Mouse (Mus musculus) heart, adult 2 months (tissue): ENCODE measurements at regions not wholly inside any gene's neighbourhood (a gene's known extent, or its start where the extent isn't known, plus 50 kb on each side); places are given as distances from the start of the nearest gene placed in this dataset.

ENCODE experiments used
- DNase-seq, 2 experiments: peaks; one replicate each; pipeline ENCODE4 v3.0.0; 2021
- H3K27ac ChIP-seq: fragments of 200-600 bp; 2 replicates; pipeline ENCODE4 v1.8.1; 2022
- H3K27me3 ChIP-seq: fragments of 200-500 bp; 2 replicates; pipeline ENCODE4 v1.6.1; 2012; ENCODE audit warnings: mild to moderate bottlenecking, low read length, inconsistent platforms, mixed read lengths; ENCODE audit not compliant: control insufficient read depth, insufficient read depth
- H3K36me3 ChIP-seq: fragments of 200-500 bp; 2 replicates; pipeline ENCODE4 v1.6.1; 2012; ENCODE audit warnings: low read length, inconsistent platforms; ENCODE audit not compliant: control insufficient read depth, insufficient read depth
- H3K4me1 ChIP-seq: fragments of 200-500 bp; 2 replicates; pipeline ENCODE4 v1.6.1; 2011; ENCODE audit warnings: low read length; ENCODE audit not compliant: control insufficient read depth, insufficient read depth
- H3K4me3 ChIP-seq: fragments of 200-600 bp; 2 replicates; pipeline ENCODE4 v1.8.1; 2022
- H3K79me2 ChIP-seq: fragments of 200-500 bp; replicated peaks from 2 replicates; pipeline ENCODE4 v1.6.1; 2012; ENCODE audit warnings: mild to moderate bottlenecking, inconsistent platforms, low read length, moderate library complexity, mixed read lengths; ENCODE audit not compliant: control insufficient read depth, insufficient read depth
- H3K9ac ChIP-seq: fragments of 200-500 bp; 2 replicates; pipeline ENCODE4 v1.6.1; 2012; ENCODE audit warnings: low read depth, mild to moderate bottlenecking, control low read depth, inconsistent platforms, low read length, mixed read lengths
- CTCF ChIP-seq: fragments of 200-600 bp; IDR thresholded peaks from 2 replicates; pipeline ENCODE4 v1.8.1; 2022; ENCODE audit warnings: antibody characterized with exemption, mild to moderate bottlenecking, moderate library complexity
- EP300 ChIP-seq: fragments of 200-500 bp; IDR thresholded peaks from 2 replicates; pipeline ENCODE4 v1.6.1; 2011; ENCODE audit warnings: low read depth, low read length, control low read depth; ENCODE audit not compliant: insufficient read depth
- POLR2A ChIP-seq: fragments of 200-500 bp; IDR thresholded peaks from 2 replicates; pipeline ENCODE4 v1.6.1; 2011; ENCODE audit warnings: mild to moderate bottlenecking, low read depth, low read length, control low read depth; ENCODE audit not compliant: insufficient read depth
- WGBS: fragments of 180-500 bp; shearing (Covaris S2); methylation state at CpG from one replicate; pipeline ENCODE4 v1.1.7; 2018; 5-methylcytosine and 5-hydroxymethylcytosine counted together
- intact Hi-C: fragments of 180-260 bp; cut with DNase I; formaldehyde crosslinking; loops from one replicate; pipeline ENCODE4 v1.15.1; 2025

- H3K36me3 ChIP-seq: no peaks in the 10 kb centered on the region
- H3K27ac ChIP-seq: no peak overlapping the region
- no peaks in the 10 kb centered on the region for H3K4me1 ChIP-seq
- H3K27me3 ChIP-seq: no peaks in the 10 kb centered on the region
- WGBS: 65% methylated on average over 7 of the region's 7 CpGs
- no peak for DNase-seq
- no peak overlapping the region for H3K9ac ChIP-seq
- intact Hi-C loops: loop anchor here (10.0 kb wide), 1 partner anchor 207 kb away; no protein-coding TSS in a partner anchor
- H3K4me3 ChIP-seq: no peak overlapping the region
- no peak for TF ChIP-seq CTCF
- TF ChIP-seq POLR2A: no peak
- no peak for TF ChIP-seq EP300
- no peaks in the 10 kb centered on the region for H3K79me2 ChIP-seq
These were observed 123.1 kb downstream of the Sec61b start for GRCm38 (mm10) chr4:47597586-47597985.

- WGBS: 40% methylated on average over 2 of the region's 2 CpGs
- Histone ChIP-seq H3K27me3 (no peaks in the 10 kb centered on the region), H3K4me1 (peaks cover 2% of the 10 kb centered on the region; the same call in 1 of the 2 replicates), H3K27ac (no peak overlapping the region), H3K36me3 (no peaks in the 10 kb centered on the region), H3K9ac (no peak overlapping the region), H3K4me3 (no peak overlapping the region), H3K79me2 (no peaks in the 10 kb centered on the region)
- intact Hi-C loops: loop anchor here (10.0 kb wide), 1 partner anchor 207 kb away; no protein-coding TSS in a partner anchor
- TF ChIP-seq CTCF: peak; percentile 66
- no peak for TF ChIP-seq POLR2A
- no peak for DNase-seq
These were observed 123.8 kb downstream of the Sec61b start for GRCm38 (mm10) chr4:47598216-47598615.

- peaks cover 7% of the 10 kb centered on the region for H3K4me1 ChIP-seq
- H3K27ac ChIP-seq: no peak overlapping the region
- DNase-seq: no peak
- WGBS: 71% methylated on average over 10 of the region's 10 CpGs
- no peak for TF ChIP-seq POLR2A
- no peak for TF ChIP-seq EP300
- no peak for TF ChIP-seq CTCF
- no peak overlapping the region for H3K4me3 ChIP-seq
- no peaks in the 10 kb centered on the region for H3K27me3 ChIP-seq
- no peak overlapping the region for H3K9ac ChIP-seq
- H3K36me3 ChIP-seq: no peaks in the 10 kb centered on the region
- no peaks in the 10 kb centered on the region for H3K79me2 ChIP-seq
- intact Hi-C loops: loop anchor here (5.0 kb wide), 1 partner anchor 71 kb away; no protein-coding TSS in a partner anchor
These were observed 127.0 kb downstream of the Sec61b start for GRCm38 (mm10) chr4:47601301-47602070.

GRCm38 (mm10) chr4:47603378-47603777 lies 128.9 kb downstream of the Sec61b start:
- Histone ChIP-seq H3K27me3 (no peaks in the 10 kb centered on the region), H3K9ac (peak overlapping the region; percentile 85), H3K27ac (peak overlapping the region; percentile 99), H3K36me3 (no peaks in the 10 kb centered on the region), H3K4me1 (peaks cover 7% of the 10 kb centered on the region), H3K4me3 (peak overlapping the region; percentile 46), H3K79me2 (no peaks in the 10 kb centered on the region)
- peak; percentile 15 to 49 for DNase-seq
- WGBS: 32% methylated on average over 6 of the region's 6 CpGs
- TF ChIP-seq CTCF (no peak), POLR2A (no peak), EP300 (no peak)
- intact Hi-C loops: loop anchor here (5.0 kb wide), 1 partner anchor 69 kb away; no protein-coding TSS in a partner anchor

- Histone ChIP-seq H3K27me3 (no peaks in the 10 kb centered on the region), H3K4me3 (peak overlapping the region; percentile 46), H3K4me1 (peaks cover 7% of the 10 kb centered on the region), H3K27ac (peak overlapping the region; percentile 99), H3K79me2 (no peaks in the 10 kb centered on the region), H3K36me3 (no peaks in the 10 kb centered on the region), H3K9ac (peak overlapping the region; percentile 64)
- TF ChIP-seq EP300: 0 out of 2 replicates have a peak, but pooled peaks have one; percentile 11
- peak; percentile 47; the same call in 1 of the 2 replicates for TF ChIP-seq POLR2A
- no peak for TF ChIP-seq CTCF
- intact Hi-C loops: loop anchor here (5.0 kb wide), 1 partner anchor 68 kb away; no protein-coding TSS in a partner anchor
- WGBS: 25% methylated on average over 14 of the region's 14 CpGs
- peak; percentile 72 to 76 for DNase-seq
These were observed 129.5 kb downstream of the Sec61b start for GRCm38 (mm10) chr4:47603847-47604397.

GRCm38 (mm10) chr4:47605676-47606075 lies 131.2 kb downstream of the Sec61b start:
- no peaks in the 10 kb centered on the region for H3K36me3 ChIP-seq
- intact Hi-C loops: no loop called here
- H3K9ac ChIP-seq: no peak overlapping the region
- WGBS: 78% methylated on average over 4 of the region's 4 CpGs
- DNase-seq: no peak
- no peaks in the 10 kb centered on the region for H3K27me3 ChIP-seq
- TF ChIP-seq CTCF (no peak), POLR2A (no peak), EP300 (no peak)
- no peaks in the 10 kb centered on the region for H3K79me2 ChIP-seq
- no peak overlapping the region for H3K4me3 ChIP-seq
- peaks cover 7% of the 10 kb centered on the region for H3K4me1 ChIP-seq
- no peak overlapping the region for H3K27ac ChIP-seq
